Mouse (Mus musculus): Measurements from ENCODE around the gene Ehhadh. TPM values are rescaled to one million over a fixed set of nuclear protein-coding genes. Genes with fewer than 3 reads are reported as not detected.

Gene Ehhadh
- polyA plus RNA-seq (2016; fragmentation: Nextera tagmentation; extraction: Ambion mirVana): 2.4 and 2.5 TPM in 2 replicates

GRCm38 (mm10) chr16:21787516-21788353 lies at the start of gene Ehhadh:
Gene Ehhadh (minus strand): TSS chr16:21787807.
- peak within 1 kb of the TSS; percentile 62 for H3K4me3 ChIP-seq
- H3K9me3 ChIP-seq (replicated peaks): no peaks in the 10 kb centered on the region
- peak; percentile 66 for DNase-seq (ENCODE audit: low spot score)
- 12% methylated on average over 28 of the region's 28 CpGs for WGBS
- peaks cover 10% of the 10 kb centered on the region for H3K27me3 ChIP-seq (ENCODE audit: low read depth, poor library complexity, severe bottlenecking)
- peak within 1 kb of the TSS; percentile 77 for H3K27ac ChIP-seq (replicated peaks)
- H3K4me1 ChIP-seq: peaks cover 14% of the 10 kb centered on the region
- no peaks in the 10 kb centered on the region for H3K36me3 ChIP-seq

DNA sequence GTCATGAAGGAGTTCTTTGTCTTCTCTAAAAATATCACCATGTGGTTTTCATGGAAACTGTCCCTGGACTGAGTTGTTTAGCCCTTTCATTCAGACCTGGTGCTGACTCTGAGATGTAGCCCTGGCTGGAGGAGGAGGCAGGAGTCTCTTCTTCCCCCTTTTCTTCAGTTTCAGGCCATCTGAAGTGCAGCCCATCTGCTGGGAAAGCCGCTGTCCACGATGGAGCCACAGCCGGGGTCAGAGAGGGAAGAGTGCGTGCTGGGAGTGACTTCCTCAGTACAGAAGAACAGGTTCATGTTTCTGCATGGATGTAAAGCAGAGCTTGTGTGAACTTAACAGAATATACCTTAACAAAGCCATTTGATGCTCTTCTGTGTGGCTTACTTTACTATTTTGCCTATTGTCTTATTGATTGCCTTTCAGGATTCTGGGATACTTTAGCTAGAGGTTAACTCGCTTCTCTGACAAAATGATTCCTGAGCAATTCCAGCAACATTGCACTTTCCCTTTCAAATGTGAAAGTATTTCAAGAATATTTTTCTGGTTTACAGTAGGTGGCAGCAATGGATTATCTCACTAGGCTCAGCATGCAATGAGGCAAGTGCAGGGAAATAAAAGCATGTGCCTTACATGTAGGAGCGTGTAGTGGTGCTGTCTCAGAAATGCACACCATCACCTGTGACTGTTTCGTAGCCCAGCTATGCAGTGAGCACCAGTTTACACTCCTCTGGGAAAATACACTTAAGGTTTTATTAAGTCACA lies 48.9 kb upstream of the Ehhadh start:
- peaks cover 5% of the 10 kb centered on the region; the same call in 1 of the 2 replicates for H3K4me1 ChIP-seq
- H3K9me3 ChIP-seq (replicated peaks): no peaks in the 10 kb centered on the region
- no peaks in the 10 kb centered on the region for H3K27me3 ChIP-seq (ENCODE audit: low read depth, poor library complexity, severe bottlenecking)
- no peaks in the 10 kb centered on the region for H3K36me3 ChIP-seq
- no peak overlapping the region for H3K27ac ChIP-seq (replicated peaks)
- 74% methylated on average over 7 of the region's 7 CpGs for WGBS
- no peak for DNase-seq (ENCODE audit: low spot score)
- H3K4me3 ChIP-seq: no peak overlapping the region

DNA sequence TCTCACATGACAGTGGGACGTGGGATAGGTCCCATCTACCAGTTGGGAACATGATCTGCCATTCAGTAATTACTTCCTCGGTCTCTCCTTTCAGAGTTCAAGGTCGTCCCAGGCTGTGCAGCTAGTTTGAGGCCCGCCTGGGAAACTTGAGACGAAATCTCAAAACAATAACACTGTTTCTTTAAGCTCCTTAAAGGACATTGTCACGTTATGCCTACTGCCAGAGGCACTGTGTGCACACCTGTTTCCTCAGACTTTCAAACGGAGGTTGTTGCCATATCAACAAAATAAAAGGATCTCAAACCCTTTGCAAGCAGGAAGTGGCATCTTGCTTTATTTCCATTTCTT lies 48.0 kb upstream of the Ehhadh start:
- DNase-seq (ENCODE audit: low spot score): no peak
- WGBS: 66% methylated on average over 7 of the region's 7 CpGs
- no peak overlapping the region for H3K4me3 ChIP-seq

DNA sequence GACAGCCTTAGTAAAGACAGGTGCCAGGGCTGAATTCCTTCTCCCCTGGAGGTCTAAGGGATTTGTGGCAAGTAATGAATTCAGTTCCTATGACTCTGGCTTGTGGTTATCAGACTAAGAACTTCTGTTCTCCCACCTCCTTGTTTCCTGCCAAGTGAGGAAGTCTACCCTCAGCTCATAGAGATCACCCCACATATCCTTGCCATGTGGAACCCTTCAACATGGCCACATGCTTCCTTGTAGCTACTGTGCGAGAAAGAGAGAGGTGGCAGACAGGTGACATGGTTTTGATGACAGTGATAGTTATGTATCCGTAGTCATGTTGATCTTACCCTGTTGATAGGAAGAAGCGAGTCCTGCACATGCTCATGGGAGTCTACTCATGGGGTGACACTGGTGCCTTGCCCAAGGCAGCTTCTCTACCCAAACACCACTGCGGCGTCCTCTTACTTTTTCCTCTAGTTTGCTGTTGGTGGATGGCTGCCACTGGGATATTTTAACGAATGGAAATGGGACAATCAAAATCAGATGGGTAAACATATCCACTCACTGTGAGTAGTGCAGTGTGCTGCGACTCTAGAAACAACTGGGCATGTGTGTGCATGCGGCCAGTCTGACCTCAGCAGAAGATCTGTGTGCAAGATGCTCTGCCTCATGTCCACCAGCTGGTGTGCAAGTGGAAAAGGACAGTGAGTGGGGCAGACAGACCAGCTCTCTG lies 47.4 kb upstream of the Ehhadh start:
- Histone ChIP-seq H3K36me3 (no peaks in the 10 kb centered on the region), H3K27ac (replicated peaks) (no peak overlapping the region), H3K27me3 (ENCODE audit: low read depth, poor library complexity, severe bottlenecking) (no peaks in the 10 kb centered on the region), H3K4me3 (no peak overlapping the region), H3K9me3 (replicated peaks) (no peaks in the 10 kb centered on the region), H3K4me1 (peaks cover 8% of the 10 kb centered on the region)
- no peak for DNase-seq (ENCODE audit: low spot score)
- 91% methylated on average over 8 of the region's 8 CpGs for WGBS

More for the DNA sequence above, 48.0 kb upstream of the Ehhadh start:
- no peaks in the 10 kb centered on the region for H3K36me3 ChIP-seq
- peaks cover 8% of the 10 kb centered on the region for H3K4me1 ChIP-seq
- no peak overlapping the region for H3K27ac ChIP-seq (replicated peaks)
- no peaks in the 10 kb centered on the region for H3K9me3 ChIP-seq (replicated peaks)
- no peaks in the 10 kb centered on the region for H3K27me3 ChIP-seq (ENCODE audit: low read depth, poor library complexity, severe bottlenecking)

- no peak overlapping the region for H3K27ac ChIP-seq (replicated peaks)
- no peak for DNase-seq (ENCODE audit: low spot score)
- H3K27me3 ChIP-seq (ENCODE audit: low read depth, poor library complexity, severe bottlenecking): no peaks in the 10 kb centered on the region
- no peak overlapping the region for H3K4me3 ChIP-seq
- no peaks in the 10 kb centered on the region for H3K36me3 ChIP-seq
- H3K9me3 ChIP-seq (replicated peaks): no peaks in the 10 kb centered on the region
- H3K4me1 ChIP-seq: peaks cover 5% of the 10 kb centered on the region
- WGBS: 78% methylated on average over 10 of the region's 10 CpGs
Measured at GRCm38 (mm10) chr16:21833970-21834369, 46.4 kb upstream of the Ehhadh start.

GRCm38 (mm10) chr16:21833469-21833868 lies 45.9 kb upstream of the Ehhadh start:
- Histone ChIP-seq H3K27ac (replicated peaks) (no peak overlapping the region), H3K9me3 (replicated peaks) (no peaks in the 10 kb centered on the region), H3K27me3 (ENCODE audit: low read depth, poor library complexity, severe bottlenecking) (no peaks in the 10 kb centered on the region), H3K4me1 (peaks cover 5% of the 10 kb centered on the region), H3K36me3 (no peaks in the 10 kb centered on the region), H3K4me3 (no peak overlapping the region)
- WGBS: 63% methylated on average over 1 of the region's 1 CpGs
- no peak for DNase-seq (ENCODE audit: low spot score)

GRCm38 (mm10) chr16:21831764-21832163 lies 44.2 kb upstream of the Ehhadh start:
- Histone ChIP-seq H3K9me3 (replicated peaks) (no peaks in the 10 kb centered on the region), H3K4me3 (no peak overlapping the region), H3K4me1 (peaks cover 5% of the 10 kb centered on the region), H3K27ac (replicated peaks) (no peak overlapping the region), H3K27me3 (ENCODE audit: low read depth, poor library complexity, severe bottlenecking) (no peaks in the 10 kb centered on the region), H3K36me3 (no peaks in the 10 kb centered on the region)
- 88% methylated on average over 5 of the region's 5 CpGs for WGBS
- DNase-seq (ENCODE audit: low spot score): no peak

- WGBS: 66% methylated on average over 6 of the region's 6 CpGs
- Histone ChIP-seq H3K36me3 (no peaks in the 10 kb centered on the region), H3K27ac (replicated peaks) (no peak overlapping the region), H3K4me1 (peaks cover 5% of the 10 kb centered on the region), H3K4me3 (no peak overlapping the region), H3K27me3 (ENCODE audit: low read depth, poor library complexity, severe bottlenecking) (no peaks in the 10 kb centered on the region), H3K9me3 (replicated peaks) (no peaks in the 10 kb centered on the region)
- DNase-seq (ENCODE audit: low spot score): no peak
Measured at GRCm38 (mm10) chr16:21830784-21831183, 43.2 kb upstream of the Ehhadh start.

DNA sequence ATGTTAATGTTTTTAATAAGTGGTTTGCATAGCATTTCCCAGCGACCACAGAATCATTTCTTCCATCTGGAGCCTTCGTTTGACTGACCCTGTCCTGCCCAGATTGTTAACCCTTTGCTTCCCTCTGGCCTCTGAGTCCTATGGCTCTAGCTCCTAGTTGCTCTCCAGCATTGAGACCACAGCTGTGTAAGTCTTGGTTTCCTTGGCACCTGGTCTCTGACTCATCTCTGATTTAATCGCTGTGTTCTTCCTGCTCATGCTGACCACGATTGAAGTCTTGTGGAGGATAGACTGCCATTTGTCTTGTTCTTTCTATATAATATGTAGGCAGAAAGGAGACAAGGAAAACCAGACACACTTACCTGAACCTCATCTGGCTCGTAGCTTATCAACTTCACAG lies 42.1 kb upstream of the Ehhadh start:
- Histone ChIP-seq H3K36me3 (no peaks in the 10 kb centered on the region), H3K27me3 (ENCODE audit: low read depth, poor library complexity, severe bottlenecking) (no peaks in the 10 kb centered on the region), H3K27ac (replicated peaks) (no peak overlapping the region), H3K4me1 (peaks cover 5% of the 10 kb centered on the region), H3K9me3 (replicated peaks) (no peaks in the 10 kb centered on the region), H3K4me3 (no peak overlapping the region)
- DNase-seq (ENCODE audit: low spot score): no peak
- WGBS: 52% methylated on average over 5 of the region's 5 CpGs

GRCm38 (mm10) chr16:21827581-21827980 lies 40.0 kb upstream of the Ehhadh start:
- H3K4me1 ChIP-seq: peaks cover 5% of the 10 kb centered on the region
- no peaks in the 10 kb centered on the region for H3K36me3 ChIP-seq
- DNase-seq (ENCODE audit: low spot score): no peak
- H3K27ac ChIP-seq (replicated peaks): 0 out of 2 replicates have a peak overlapping the region, but pooled peaks have one; percentile 17
- H3K9me3 ChIP-seq (replicated peaks): no peaks in the 10 kb centered on the region
- no peaks in the 10 kb centered on the region for H3K27me3 ChIP-seq (ENCODE audit: low read depth, poor library complexity, severe bottlenecking)
- WGBS: 84% methylated on average over 4 of the region's 4 CpGs
- no peak overlapping the region for H3K4me3 ChIP-seq

DNA sequence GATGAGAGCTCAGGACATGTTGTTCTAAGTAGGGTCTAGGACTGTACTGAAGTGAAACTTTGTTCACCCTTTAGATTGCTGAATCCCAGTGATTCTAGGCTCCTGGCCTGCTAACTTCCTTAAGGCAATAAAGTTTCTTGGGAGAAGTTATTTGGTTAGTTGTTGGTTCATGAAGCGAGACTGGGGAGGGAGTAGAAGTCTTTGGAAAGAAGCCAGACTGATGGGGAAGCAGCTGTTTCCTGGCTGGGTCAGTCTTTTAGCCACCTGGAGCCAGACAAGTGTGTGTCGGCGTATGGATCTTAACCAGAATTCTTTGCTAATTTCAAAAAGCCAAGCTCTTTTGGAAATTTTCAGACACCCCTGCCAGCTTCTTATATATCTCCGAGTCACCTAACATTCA lies 39.5 kb upstream of the Ehhadh start:
- DNase-seq (ENCODE audit: low spot score): no peak
- Histone ChIP-seq H3K36me3 (no peaks in the 10 kb centered on the region), H3K27ac (replicated peaks) (no peak overlapping the region), H3K4me1 (peaks cover 5% of the 10 kb centered on the region), H3K9me3 (replicated peaks) (no peaks in the 10 kb centered on the region), H3K27me3 (ENCODE audit: low read depth, poor library complexity, severe bottlenecking) (no peaks in the 10 kb centered on the region), H3K4me3 (no peak overlapping the region)
- 90% methylated on average over 4 of the region's 4 CpGs for WGBS

DNA sequence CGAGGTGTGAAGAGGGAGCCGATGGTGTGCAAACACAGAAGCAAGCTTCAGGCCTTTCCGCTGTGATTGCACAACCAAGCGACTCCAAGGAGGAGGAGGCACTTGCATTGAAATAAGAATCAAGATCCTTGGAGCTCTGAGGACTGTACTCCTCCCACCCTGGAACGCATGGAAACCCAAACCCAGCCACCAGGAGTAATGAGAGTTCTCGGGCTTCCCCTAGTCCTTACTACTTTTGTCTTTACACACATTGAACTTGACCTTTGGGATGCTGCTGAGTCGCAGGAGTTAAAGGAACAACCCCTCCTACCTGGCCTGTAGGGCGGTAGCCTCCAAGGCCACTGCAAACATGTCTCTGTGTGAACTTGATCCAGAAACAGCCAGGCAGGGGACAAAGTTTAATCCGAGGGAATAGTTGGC lies 38.0 kb upstream of the Ehhadh start:
- no peak for DNase-seq (ENCODE audit: low spot score)
- Histone ChIP-seq H3K9me3 (replicated peaks) (no peaks in the 10 kb centered on the region), H3K36me3 (no peaks in the 10 kb centered on the region), H3K4me3 (no peak overlapping the region), H3K27ac (replicated peaks) (no peak overlapping the region), H3K27me3 (ENCODE audit: low read depth, poor library complexity, severe bottlenecking) (no peaks in the 10 kb centered on the region), H3K4me1 (peaks cover 2% of the 10 kb centered on the region)
- WGBS: 79% methylated on average over 9 of the region's 9 CpGs
